Mouse (Mus musculus): ENCODE measurements around the gene Stoml1. TPM values are rescaled to one million over a fixed set of nuclear protein-coding genes. Genes with fewer than 3 reads are reported as not detected.
A peak's percentile ranks its signal among the peaks of the same experiment; 100 is the strongest.

Gene Stoml1
- polyA plus RNA-seq, 1 experiment from 2014 or later = 107 TPM

DNA sequence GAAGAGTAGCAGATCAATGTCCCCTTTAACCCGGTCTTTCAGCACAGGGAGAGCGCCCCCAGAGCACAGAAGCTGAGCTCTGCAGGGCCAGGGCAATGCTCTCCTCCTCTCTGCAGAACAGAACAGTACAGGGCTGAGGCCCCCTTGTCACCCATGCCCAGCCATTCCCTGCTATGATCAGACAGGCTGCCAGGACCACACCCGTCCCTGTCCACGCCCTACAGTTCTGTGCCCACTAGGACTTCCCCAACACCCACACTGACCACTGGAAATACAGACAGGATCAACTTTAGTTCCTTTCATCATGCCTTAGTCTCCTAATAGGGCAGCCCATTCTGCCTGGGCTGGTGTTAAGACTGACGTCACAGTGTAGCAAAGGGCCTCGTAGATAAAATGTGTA is 44.1 kb downstream of the Stoml1 start:
- no peak overlapping the region for H3K4me2 ChIP-seq
- H3K9ac ChIP-seq = no peak overlapping the region
- WGBS = 98% methylated on average over 6 of the region's 6 CpGs
- no peaks in the 10 kb centered on the region for H3K27me3 ChIP-seq
- H3K4me1 ChIP-seq (replicated peaks) = peaks cover 5% of the 10 kb centered on the region; the same call in 1 of the 2 replicates
- H3K4me3 ChIP-seq = no peak overlapping the region
- no peak for ATAC-seq (ENCODE audit: low read depth)
- H3K27ac ChIP-seq (replicated peaks) = no peak overlapping the region
- H3K9me3 ChIP-seq = no peaks in the 10 kb centered on the region
- H3K36me3 ChIP-seq = no peaks in the 10 kb centered on the region

DNA sequence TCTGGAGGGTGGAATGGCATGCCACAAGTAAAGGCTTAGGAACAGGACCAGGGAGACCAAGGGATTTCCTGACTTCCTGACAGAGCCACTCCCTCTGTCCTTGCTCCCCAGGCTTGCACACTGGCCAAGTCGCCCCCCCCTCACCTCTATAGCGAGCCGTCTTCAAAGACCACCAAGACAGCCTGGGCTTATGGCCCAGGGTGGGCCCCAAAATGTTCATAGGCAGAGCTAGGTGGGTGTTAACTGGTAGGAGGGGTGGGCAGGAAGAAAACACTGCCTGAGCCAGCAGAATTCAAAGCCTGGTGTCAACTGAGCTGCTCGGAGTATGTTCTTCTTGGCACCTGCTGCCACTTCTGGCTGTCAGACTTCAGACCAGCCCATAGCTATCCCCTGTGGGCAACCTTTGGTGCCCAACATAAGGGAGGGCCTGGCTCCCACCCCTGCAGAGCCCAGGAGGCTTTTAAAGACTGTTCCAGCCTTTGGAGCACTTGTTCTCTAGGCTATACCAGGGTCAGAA is 45.1 kb downstream of the Stoml1 start:
- Histone ChIP-seq H3K9ac (no peak overlapping the region), H3K27ac (replicated peaks) (no peak overlapping the region), H3K36me3 (no peaks in the 10 kb centered on the region), H3K4me3 (no peak overlapping the region), H3K4me2 (no peak overlapping the region), H3K27me3 (no peaks in the 10 kb centered on the region), H3K4me1 (replicated peaks) (peaks cover 8% of the 10 kb centered on the region; the same call in 1 of the 2 replicates), H3K9me3 (no peaks in the 10 kb centered on the region)
- WGBS = 85% methylated on average over 4 of the region's 4 CpGs
- no peak for ATAC-seq (ENCODE audit: low read depth)

DNA sequence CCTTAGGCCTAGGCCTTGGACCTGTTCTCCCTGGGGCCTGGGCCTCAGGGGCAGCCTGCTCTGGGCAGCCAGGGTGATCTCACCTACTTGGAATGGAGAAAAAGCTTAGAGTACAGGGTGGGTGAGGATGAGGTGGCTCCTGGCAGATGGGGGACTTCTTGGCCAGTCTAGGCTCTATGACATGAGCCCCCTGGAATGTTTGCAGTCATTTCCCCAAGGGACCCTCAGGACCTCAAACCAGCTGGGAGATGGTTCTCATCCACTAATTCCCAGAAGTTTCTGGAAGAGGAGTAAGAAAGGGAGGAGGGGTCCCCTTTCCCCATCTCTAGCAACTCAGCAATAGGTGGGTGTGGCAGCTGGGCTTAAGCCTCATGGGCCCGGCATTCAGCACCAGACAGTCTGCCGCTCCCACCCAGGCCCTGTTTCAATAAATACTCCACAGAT is 46.4 kb downstream of the Stoml1 start:
- Histone ChIP-seq H3K9ac (no peak overlapping the region), H3K4me3 (no peak overlapping the region), H3K4me2 (no peak overlapping the region), H3K9me3 (no peaks in the 10 kb centered on the region), H3K27ac (replicated peaks) (no peak overlapping the region), H3K27me3 (no peaks in the 10 kb centered on the region), H3K4me1 (replicated peaks) (peaks cover 18% of the 10 kb centered on the region), H3K36me3 (no peaks in the 10 kb centered on the region)
- 57% methylated on average over 2 of the region's 2 CpGs for WGBS
- no peak for ATAC-seq (ENCODE audit: low read depth)

DNA sequence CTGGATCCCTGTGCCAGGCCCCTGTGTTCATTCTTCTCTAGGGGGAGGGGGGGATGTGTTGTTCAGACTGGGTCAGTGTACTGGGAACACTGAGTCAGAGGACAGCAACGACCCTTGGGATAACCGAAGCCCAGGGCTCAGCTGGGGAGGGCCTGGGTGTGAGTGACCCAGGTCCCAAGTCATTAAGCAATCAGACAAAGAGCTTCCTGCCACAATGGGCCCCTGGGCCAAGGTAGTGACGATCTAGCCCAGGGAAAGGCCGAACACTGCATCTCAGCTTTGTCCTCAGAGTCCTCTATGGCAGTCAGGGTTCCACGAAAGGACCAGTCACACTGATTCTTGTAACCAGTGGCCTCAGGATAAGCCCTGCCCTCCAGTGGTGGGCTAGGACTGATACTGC is 50.2 kb downstream of the Stoml1 start:
- Histone ChIP-seq H3K4me2 (no peak overlapping the region), H3K27ac (replicated peaks) (no peak overlapping the region), H3K9ac (no peak overlapping the region), H3K9me3 (no peaks in the 10 kb centered on the region), H3K4me1 (replicated peaks) (peaks cover 21% of the 10 kb centered on the region), H3K27me3 (no peaks in the 10 kb centered on the region), H3K4me3 (no peak overlapping the region), H3K36me3 (no peaks in the 10 kb centered on the region)
- 51% methylated on average over 5 of the region's 5 CpGs for WGBS
- ATAC-seq (ENCODE audit: low read depth) = no peak

- ATAC-seq (ENCODE audit: low read depth) = no peak
- Histone ChIP-seq H3K27ac (replicated peaks) (no peak overlapping the region), H3K27me3 (no peaks in the 10 kb centered on the region), H3K4me2 (no peak overlapping the region), H3K4me1 (replicated peaks) (peaks cover 26% of the 10 kb centered on the region), H3K9ac (no peak overlapping the region), H3K9me3 (no peaks in the 10 kb centered on the region), H3K36me3 (no peaks in the 10 kb centered on the region), H3K4me3 (no peak overlapping the region)
- WGBS = 61% methylated on average over 8 of the region's 8 CpGs
Observed at GRCm38 (mm10) chr9:58303599-58304271, 50.8 kb downstream of the Stoml1 start.

GRCm38 (mm10) chr9:58305686-58306085 is 52.7 kb downstream of the Stoml1 start:
- no peak overlapping the region for H3K9ac ChIP-seq
- peaks cover 39% of the 10 kb centered on the region for H3K4me1 ChIP-seq (replicated peaks)
- peaks cover 6% of the 10 kb centered on the region for H3K27me3 ChIP-seq
- H3K9me3 ChIP-seq = no peaks in the 10 kb centered on the region
- no peak overlapping the region for H3K27ac ChIP-seq (replicated peaks)
- H3K4me3 ChIP-seq = no peak overlapping the region
- no peak overlapping the region for H3K4me2 ChIP-seq
- no peak for ATAC-seq (ENCODE audit: low read depth)
- no peaks in the 10 kb centered on the region for H3K36me3 ChIP-seq
- 24% methylated on average over 6 of the region's 6 CpGs for WGBS

DNA sequence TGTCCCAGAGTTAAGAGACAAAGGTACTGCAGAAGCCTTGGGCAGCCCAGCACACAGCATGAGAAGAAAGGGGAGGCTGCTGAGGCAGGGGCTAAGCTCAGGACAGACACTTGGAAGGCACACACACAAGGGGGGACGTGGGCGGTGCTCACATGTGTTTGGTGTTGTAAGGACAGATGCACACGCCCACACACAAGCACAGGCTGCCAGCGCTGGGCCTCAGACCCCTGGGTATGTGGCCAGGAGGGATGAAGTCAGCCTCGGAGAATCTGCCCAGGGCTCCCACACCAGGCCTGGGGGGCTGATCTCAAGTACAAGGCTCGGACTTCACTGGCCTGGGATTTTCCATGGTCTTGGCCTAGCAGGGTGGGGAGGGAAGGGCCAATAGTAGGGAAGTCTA is 55.4 kb downstream of the Stoml1 start:
- no peak for ATAC-seq (ENCODE audit: low read depth)
- WGBS = 50% methylated on average over 6 of the region's 6 CpGs

DNA sequence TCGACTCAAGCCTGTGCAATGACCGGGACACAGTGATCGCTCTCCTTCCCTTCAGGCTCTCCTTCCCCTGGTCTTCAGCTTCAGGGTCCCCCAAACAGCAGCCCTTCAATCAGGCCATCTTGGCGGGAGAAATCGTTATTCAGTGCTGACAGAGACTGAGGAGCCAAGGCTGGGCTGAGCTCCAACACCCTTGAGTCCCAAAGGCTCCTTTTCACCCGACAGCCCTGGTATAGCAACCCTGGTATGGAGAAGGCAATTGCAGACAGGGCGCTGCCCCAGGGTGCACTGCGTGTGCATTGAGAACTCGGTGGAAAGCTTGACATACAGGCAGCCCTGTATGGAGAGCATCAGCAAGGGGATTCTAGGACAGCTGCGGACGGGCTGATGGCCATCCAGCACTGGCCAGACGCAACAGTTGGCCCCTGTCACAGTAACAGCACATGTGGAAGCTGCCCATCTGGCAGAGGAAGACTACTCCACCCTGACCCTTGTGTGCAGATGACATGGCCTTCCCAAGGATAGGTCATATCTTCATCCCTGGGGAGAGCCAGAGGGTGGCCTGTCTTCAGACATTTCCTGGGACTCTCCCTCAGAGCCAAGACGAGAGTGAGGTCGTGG is 57.2 kb downstream of the Stoml1 start:
- no peak overlapping the region for H3K4me3 ChIP-seq
- WGBS = 76% methylated on average over 14 of the region's 14 CpGs
- H3K27me3 ChIP-seq = peaks cover 40% of the 10 kb centered on the region
- ATAC-seq (ENCODE audit: low read depth) = no peak
- no peaks in the 10 kb centered on the region for H3K9me3 ChIP-seq
- no peak overlapping the region for H3K4me2 ChIP-seq
- peaks cover 61% of the 10 kb centered on the region for H3K4me1 ChIP-seq (replicated peaks)
- no peak overlapping the region for H3K9ac ChIP-seq
- no peaks in the 10 kb centered on the region for H3K36me3 ChIP-seq
- no peak overlapping the region for H3K27ac ChIP-seq (replicated peaks)

More for the DNA sequence above, 55.4 kb downstream of the Stoml1 start:
- H3K4me2 ChIP-seq = no peak overlapping the region
- no peak overlapping the region for H3K4me3 ChIP-seq
- H3K4me1 ChIP-seq (replicated peaks) = peaks cover 51% of the 10 kb centered on the region
- no peaks in the 10 kb centered on the region for H3K36me3 ChIP-seq
- peaks cover 32% of the 10 kb centered on the region for H3K27me3 ChIP-seq
- H3K27ac ChIP-seq (replicated peaks) = no peak overlapping the region
- no peaks in the 10 kb centered on the region for H3K9me3 ChIP-seq
- no peak overlapping the region for H3K9ac ChIP-seq

DNA sequence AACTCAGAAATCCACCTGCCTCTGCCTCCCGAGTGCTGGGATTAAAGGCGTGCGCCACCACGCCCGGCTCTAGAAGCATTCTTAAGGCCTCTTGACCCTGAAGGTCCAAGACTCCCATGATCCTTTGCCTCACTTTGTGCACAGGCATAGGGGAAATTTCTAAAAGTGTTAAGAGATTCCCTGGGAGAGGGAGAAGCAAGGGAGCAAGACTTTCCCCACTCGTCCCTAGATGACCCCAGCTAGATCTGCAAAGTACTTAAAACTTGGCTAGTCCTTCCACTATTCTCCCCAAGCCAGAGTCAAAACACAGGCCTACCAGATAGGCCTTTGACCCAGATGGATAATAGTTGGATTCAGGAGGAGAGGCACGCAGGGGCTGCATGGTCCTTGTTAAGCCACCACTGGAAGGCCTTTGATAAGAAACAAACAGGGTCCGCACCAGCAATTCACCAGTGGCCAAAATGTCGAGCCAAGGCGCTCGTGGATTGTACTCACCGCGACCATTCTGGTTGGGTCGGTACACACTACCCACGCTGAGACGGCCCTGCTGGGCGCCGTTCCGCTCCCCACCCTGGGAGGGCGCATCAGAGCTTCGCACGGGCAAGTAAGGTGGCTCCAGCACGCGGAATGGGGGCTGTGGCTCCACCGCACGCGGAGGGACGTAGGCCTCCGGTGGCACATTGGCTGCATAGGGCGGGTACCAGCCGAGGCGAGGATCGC is 58.4 kb downstream of the Stoml1 start:
- no peaks in the 10 kb centered on the region for H3K9me3 ChIP-seq
- peaks cover 73% of the 10 kb centered on the region for H3K4me1 ChIP-seq (replicated peaks)
- H3K27ac ChIP-seq (replicated peaks) = no peak overlapping the region
- no peak for ATAC-seq (ENCODE audit: low read depth)
- H3K36me3 ChIP-seq = no peaks in the 10 kb centered on the region
- peak overlapping the region; percentile 65; the same call in 1 of the 2 replicates for H3K9ac ChIP-seq
- peaks cover 40% of the 10 kb centered on the region for H3K27me3 ChIP-seq
- WGBS = 59% methylated on average over 33 of the region's 33 CpGs
- H3K4me2 ChIP-seq = peak overlapping the region; percentile 62
- peak overlapping the region; percentile 41 for H3K4me3 ChIP-seq

Small RNA genes within 50 kb of the gene (microRNA-seq; reads per million reads assigned to microRNA genes)
- not detected for gene Mir6385

Other genes with a start within 250 kb of the Stoml1 start
- gene Cyp11a1, start 246.8 kb upstream of the Stoml1 start, polyA plus RNA-seq (2015; fragmentation: Nextera tagmentation; extraction: Ambion mirVana) = 0.14 and 0.18 TPM in 2 replicates
- gene Stra6, start 189.4 kb upstream of the Stoml1 start, polyA plus RNA-seq (2015; fragmentation: Nextera tagmentation; extraction: Ambion mirVana) = 47.5 and 48.5 TPM in 2 replicates
- gene Ccdc33, start 134.3 kb upstream of the Stoml1 start, polyA plus RNA-seq (2015; fragmentation: Nextera tagmentation; extraction: Ambion mirVana) = 0.33 and 0.58 TPM in 2 replicates
- 53.6 and 58.2 TPM in 2 replicates for gene Islr, start 48.9 kb upstream of the Stoml1 start, polyA plus RNA-seq (2015; fragmentation: Nextera tagmentation; extraction: Ambion mirVana)
- 19.8 and 22.3 TPM in 2 replicates for gene Islr2, start 48.8 kb upstream of the Stoml1 start, polyA plus RNA-seq (2015; fragmentation: Nextera tagmentation; extraction: Ambion mirVana)
- 3.4 and 4.0 TPM in 2 replicates for gene Pml, start 3.4 kb upstream of the Stoml1 start, polyA plus RNA-seq (2015; fragmentation: Nextera tagmentation; extraction: Ambion mirVana)
- 9.1 and 10.9 TPM in 2 replicates for gene Loxl1, start 60.0 kb downstream of the Stoml1 start, polyA plus RNA-seq (2015; fragmentation: Nextera tagmentation; extraction: Ambion mirVana)
- gene Tbc1d21, start 117.3 kb downstream of the Stoml1 start, polyA plus RNA-seq (2015; fragmentation: Nextera tagmentation; extraction: Ambion mirVana) = not detected in 2 replicates
- 6.8 and 7.9 TPM in 2 replicates for gene Insyn1, start 235.4 kb downstream of the Stoml1 start, polyA plus RNA-seq (2015; fragmentation: Nextera tagmentation; extraction: Ambion mirVana)